Mouse (Mus musculus): ENCODE results near the gene Olfr134.
"Not testable (repeated sequence)": the region's sequence is repeated elsewhere in the genome, so short reads cannot be mapped to it uniquely, and the experiment has no call there.

DNA sequence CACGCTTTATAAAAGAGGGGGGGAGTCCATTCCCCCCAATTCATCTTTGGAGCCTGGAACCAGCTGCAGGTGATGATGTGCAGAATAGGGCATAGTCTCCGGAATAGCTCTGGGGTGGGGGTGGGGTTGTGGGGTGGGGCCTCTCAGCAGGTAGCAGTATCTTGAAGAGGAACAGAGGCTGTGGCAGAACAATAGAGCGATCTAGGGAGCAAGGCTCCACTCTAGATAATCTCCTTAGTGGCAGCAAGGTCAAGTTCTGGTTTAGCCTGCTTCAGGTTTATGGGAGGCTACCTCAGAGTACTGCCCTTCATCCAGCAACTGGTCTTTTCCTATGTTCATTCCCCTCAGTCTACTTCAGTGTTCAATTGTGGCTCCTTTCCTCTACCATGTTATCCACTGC lies 45.8 kb upstream of the Olfr134 start:
- not testable (repeated sequence) for TF ChIP-seq GATA1 (IDR thresholded peaks at IDR 0.05; ENCODE audit: borderline replicate concordance, low read length); FLI1 (IDR thresholded peaks at IDR 0.05; ENCODE audit: low read length)

Data from megakaryocyte, embryonic 14.5 days (primary cell).